Mouse (Mus musculus): ENCODE data around the gene Lpar5. TPM values are rescaled to one million over a fixed set of nuclear protein-coding genes. Genes with fewer than 3 reads are reported as not detected.

Lpar5 gene
- total and polyA plus RNA-seq, 2 experiments from 2014 or later = 0.68 to 1.8 TPM

DNA sequence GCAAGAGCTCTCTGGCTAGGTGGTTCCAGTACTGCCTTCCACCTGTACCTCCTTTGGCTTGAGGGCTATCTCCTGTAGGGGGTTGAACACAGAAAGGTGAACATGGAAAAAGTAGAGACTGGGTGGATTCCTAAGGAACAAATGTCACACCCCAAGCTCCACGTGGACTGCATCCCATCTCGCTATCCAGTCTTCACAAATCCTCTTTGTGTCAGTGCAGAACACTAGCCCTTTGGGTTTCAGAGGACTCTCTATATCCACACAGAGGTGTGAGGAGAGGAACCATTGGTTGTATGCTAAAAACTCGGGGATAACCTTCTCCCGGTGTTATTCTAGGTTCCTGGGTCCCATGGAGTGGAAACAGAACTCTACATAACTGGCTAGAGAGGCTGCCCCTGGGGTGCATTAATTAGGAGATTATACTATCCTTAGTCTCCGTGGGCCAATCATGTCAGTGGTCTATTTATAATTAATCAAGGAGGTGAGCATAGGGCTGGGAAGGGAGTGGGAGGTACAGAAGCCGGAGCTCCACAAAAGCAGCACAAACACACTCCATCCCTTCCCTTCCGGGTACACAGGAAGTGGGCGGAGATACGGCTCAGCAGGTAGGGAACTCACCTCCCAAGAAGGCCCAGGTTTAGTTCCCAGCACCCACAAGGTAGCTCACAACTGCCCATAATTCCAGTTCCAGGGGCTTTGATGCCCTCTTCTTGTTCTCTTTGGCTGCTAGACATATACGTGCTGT, 22.8 kb downstream of the Lpar5 start:
- H3K4me2 ChIP-seq (ENCODE audit: low read depth, low read length) = peak overlapping the region; percentile 51
- ATAC-seq (no peak; the same call in 1 of the 2 replicates), DNase-seq (ENCODE audit: low spot score) (no peak)
- peak overlapping the region; percentile 86 for H3K27ac ChIP-seq
- peak overlapping the region; percentile 41; the same call in 1 of the 2 replicates for H3K9ac ChIP-seq (replicated peaks; ENCODE audit: low read length)
- no peak for TF ChIP-seq CTCF (IDR thresholded peaks at IDR 0.05; ENCODE audit: low read depth)
- H3K9me3 ChIP-seq (ENCODE audit: low read length) = no peaks in the 10 kb centered on the region
- H3K4me3 ChIP-seq (ENCODE audit: low read length) = no peak overlapping the region
- no peaks in the 10 kb centered on the region for H3K36me3 ChIP-seq (ENCODE audit: insufficient read depth, low read length)
- 55% methylated on average over 10 of the region's 10 CpGs for WGBS
- H3K4me1 ChIP-seq (ENCODE audit: insufficient read depth, low read length) = peaks cover 14% of the 10 kb centered on the region
- no peaks in the 10 kb centered on the region for H3K27me3 ChIP-seq (ENCODE audit: insufficient read depth, low read length)

DNA sequence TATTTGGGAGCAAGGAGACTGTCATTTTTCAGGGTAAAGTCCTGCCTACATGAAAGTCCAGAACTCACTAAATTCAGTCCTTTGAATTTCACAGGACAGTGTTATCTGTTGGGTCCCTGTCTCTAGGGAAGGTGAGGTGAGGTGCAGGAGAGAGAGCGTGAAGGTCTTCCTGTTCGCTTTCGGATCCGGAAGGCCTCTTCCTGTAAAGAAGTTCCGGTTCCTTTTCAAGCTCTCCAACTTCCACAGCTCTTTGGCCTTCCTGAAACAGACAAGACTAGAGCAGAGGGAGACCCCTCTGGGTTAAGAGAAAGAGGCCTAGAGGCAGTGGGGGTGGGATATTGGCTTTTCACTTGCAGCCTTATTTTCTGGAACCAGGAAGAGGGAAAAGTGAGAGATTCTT, 24.7 kb downstream of the Lpar5 start:
- H3K36me3 ChIP-seq (ENCODE audit: insufficient read depth, low read length) = no peaks in the 10 kb centered on the region
- H3K27ac ChIP-seq = no peak overlapping the region
- H3K4me3 ChIP-seq (ENCODE audit: low read length) = no peak overlapping the region
- 88% methylated on average over 5 of the region's 5 CpGs for WGBS
- no peak overlapping the region for H3K4me2 ChIP-seq (ENCODE audit: low read depth, low read length)
- no peak for DNase-seq (ENCODE audit: low spot score)
- no peaks in the 10 kb centered on the region for H3K27me3 ChIP-seq (ENCODE audit: insufficient read depth, low read length)
- TF ChIP-seq CTCF (IDR thresholded peaks at IDR 0.05; ENCODE audit: low read depth) = no peak
- peaks cover 14% of the 10 kb centered on the region for H3K4me1 ChIP-seq (ENCODE audit: insufficient read depth, low read length)
- H3K9ac ChIP-seq (replicated peaks; ENCODE audit: low read length) = no peak overlapping the region
- no peak for ATAC-seq
- H3K9me3 ChIP-seq (ENCODE audit: low read length) = no peaks in the 10 kb centered on the region

DNA sequence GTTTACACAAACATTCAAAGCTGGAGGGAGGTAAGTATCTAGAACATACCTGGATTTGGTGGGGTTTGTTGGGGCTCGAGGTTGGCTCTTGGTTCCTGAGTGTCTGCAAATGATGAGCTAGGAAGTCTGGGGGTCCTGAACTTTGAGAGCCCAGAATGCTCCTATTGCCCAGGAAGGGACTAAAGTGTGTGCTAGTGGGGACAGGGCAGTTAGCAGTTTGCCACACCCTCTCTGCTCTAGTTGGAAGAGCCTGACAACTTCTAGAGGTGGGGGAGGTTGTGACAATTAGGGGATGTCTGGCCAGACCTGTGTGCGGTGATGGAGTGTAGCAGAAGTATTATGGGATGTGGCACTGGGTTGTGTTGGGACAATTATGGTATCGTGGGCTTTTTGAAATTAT, 27.1 kb downstream of the Lpar5 start:
- Histone ChIP-seq H3K27me3 (ENCODE audit: insufficient read depth, low read length) (no peaks in the 10 kb centered on the region), H3K4me1 (ENCODE audit: insufficient read depth, low read length) (peaks cover 32% of the 10 kb centered on the region), H3K4me3 (ENCODE audit: low read length) (no peak overlapping the region), H3K36me3 (ENCODE audit: insufficient read depth, low read length) (no peaks in the 10 kb centered on the region), H3K9ac (replicated peaks; ENCODE audit: low read length) (no peak overlapping the region), H3K4me2 (ENCODE audit: low read depth, low read length) (no peak overlapping the region), H3K27ac (peak overlapping the region; percentile 88), H3K9me3 (ENCODE audit: low read length) (no peaks in the 10 kb centered on the region)
- DNase-seq (ENCODE audit: low spot score) (no peak), ATAC-seq (no peak)
- 64% methylated on average over 3 of the region's 3 CpGs for WGBS
- TF ChIP-seq CTCF (IDR thresholded peaks at IDR 0.05; ENCODE audit: low read depth) = no peak

DNA sequence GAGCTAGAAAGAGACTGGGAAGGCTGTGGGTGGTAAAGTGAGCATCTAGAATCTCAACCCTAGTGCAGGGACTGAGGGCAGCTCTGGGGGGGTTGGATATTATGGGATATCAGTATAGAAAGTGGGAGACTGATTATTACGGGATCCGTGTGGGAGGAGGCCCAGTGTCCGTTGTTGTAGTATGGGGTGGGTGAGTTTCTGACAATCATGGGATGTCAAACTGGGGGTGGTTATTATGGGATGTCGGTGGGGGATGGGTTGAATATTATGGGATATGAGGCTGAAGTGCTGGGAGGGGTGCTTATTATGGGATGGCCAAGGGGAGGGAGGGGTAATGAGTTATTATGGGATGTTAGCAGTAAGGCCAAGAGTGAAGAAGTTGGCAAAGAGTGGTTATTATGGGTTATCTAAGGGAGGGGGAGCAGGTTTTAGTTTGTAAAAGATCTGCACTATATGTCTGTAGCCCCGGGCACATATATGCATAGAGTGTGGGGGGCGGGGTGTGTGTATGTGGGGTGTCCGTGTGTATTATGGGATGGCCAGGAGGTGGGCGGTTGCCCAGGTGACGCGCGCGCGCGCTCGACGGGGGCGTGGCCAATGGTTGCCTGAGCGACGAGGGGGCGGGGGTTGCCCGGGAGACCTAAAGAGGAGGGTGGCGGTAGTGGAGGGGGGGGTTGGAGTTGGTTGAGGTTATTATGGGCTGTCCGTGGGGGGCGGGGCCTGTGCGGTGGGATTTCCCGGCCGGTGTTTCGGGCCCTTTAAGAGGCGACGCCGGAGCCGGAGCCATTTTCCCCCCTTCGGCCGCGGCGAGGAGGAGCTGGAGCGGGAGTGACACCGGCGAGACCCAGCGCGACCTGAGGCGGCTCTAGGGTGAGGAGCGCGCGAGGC, 27.9 kb downstream of the Lpar5 start, which contains the start of gene Chd4:
Chd4 (plus strand) TSS at position 591 of the 888 bp plus-strand sequence.
- TF ChIP-seq CTCF (IDR thresholded peaks at IDR 0.05; ENCODE audit: low read depth) = no peak
- H3K4me3 ChIP-seq (ENCODE audit: low read length) = peak within 1 kb of the TSS; percentile 91
- DNase-seq (ENCODE audit: low spot score) (peak; percentile 97), ATAC-seq (peak; percentile 85)
- no peaks in the 10 kb centered on the region for H3K9me3 ChIP-seq (ENCODE audit: low read length)
- H3K4me2 ChIP-seq (ENCODE audit: low read depth, low read length) = peak within 1 kb of the TSS; percentile 92
- H3K27ac ChIP-seq = peak within 1 kb of the TSS; percentile 88
- no peaks in the 10 kb centered on the region for H3K27me3 ChIP-seq (ENCODE audit: insufficient read depth, low read length)
- under 1% methylated on average over 42 of the region's 45 CpGs for WGBS
- peaks cover 4% of the 10 kb centered on the region; the same call in 1 of the 2 replicates for H3K36me3 ChIP-seq (ENCODE audit: insufficient read depth, low read length)
- H3K4me1 ChIP-seq (ENCODE audit: insufficient read depth, low read length) = peaks cover 28% of the 10 kb centered on the region
- peak within 1 kb of the TSS; percentile 74 for H3K9ac ChIP-seq (replicated peaks; ENCODE audit: low read length)

DNA sequence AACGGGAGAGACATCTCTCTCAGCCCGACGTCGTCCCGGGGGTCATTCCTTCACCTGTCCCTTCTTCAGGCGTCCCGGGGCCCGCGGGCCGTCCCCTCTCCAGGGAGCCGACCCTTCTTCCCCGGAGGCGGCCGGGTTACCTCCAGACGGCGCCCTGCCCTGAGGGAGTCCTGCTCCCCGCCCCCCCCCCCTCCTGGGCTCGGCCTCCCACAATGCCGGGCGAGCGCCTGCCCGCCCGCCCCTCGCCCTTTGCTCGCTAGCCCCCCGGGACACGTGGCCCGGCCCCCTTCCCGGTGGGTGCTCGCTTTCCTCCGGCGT, 28.5 kb downstream of the Lpar5 start:
- H3K27ac ChIP-seq = peak overlapping the region; percentile 88
- peaks cover 10% of the 10 kb centered on the region; the same call in 1 of the 2 replicates for H3K36me3 ChIP-seq (ENCODE audit: insufficient read depth, low read length)
- no peak for TF ChIP-seq CTCF (IDR thresholded peaks at IDR 0.05; ENCODE audit: low read depth)
- WGBS = 0% methylated on average over 27 of the region's 32 CpGs
- H3K4me3 ChIP-seq (ENCODE audit: low read length) = peak overlapping the region; percentile 91
- no peaks in the 10 kb centered on the region for H3K27me3 ChIP-seq (ENCODE audit: insufficient read depth, low read length)
- peak overlapping the region; percentile 74 for H3K9ac ChIP-seq (replicated peaks; ENCODE audit: low read length)
- no peaks in the 10 kb centered on the region for H3K9me3 ChIP-seq (ENCODE audit: low read length)
- H3K4me1 ChIP-seq (ENCODE audit: insufficient read depth, low read length) = peaks cover 27% of the 10 kb centered on the region
- ATAC-seq (peak; percentile 19), DNase-seq (ENCODE audit: low spot score) (no peak)
- peak overlapping the region; percentile 92 for H3K4me2 ChIP-seq (ENCODE audit: low read depth, low read length)

DNA sequence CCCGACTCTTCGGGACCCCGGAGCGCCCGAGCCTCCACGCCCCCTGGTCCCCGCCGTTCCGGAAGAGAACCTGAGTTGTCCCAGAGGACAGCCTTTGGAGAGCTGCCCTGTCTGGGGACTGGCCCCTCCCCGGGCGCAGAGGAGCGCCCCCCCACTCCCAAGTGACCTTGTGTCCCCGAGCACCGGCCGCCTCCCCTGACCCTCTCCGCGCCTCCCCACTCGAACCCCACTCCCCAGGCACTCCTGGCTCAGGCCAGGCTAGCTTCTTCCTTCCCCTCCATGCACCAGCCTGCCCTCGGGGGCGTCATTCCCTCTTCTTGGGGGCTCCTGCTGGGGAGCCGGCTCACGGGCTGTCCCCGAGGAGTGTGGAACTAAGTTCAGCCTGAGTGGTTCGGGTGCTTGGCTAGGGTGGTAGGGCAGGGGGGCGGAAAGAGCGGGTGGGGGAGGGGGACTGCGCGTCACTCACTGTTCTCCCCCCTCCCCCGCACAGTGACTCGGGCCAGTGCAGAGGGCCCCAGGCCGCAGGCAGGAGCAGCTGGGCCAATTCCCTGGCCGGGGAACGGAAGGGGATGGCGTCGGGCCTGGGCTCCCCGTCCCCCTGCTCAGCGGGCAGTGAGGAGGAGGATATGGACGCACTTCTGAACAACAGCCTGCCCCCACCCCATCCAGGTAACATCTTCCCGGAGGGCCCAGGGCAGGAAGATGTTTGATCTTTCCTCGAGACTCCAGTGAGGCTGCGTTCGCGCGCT, 29.1 kb downstream of the Lpar5 start:
- no peak for TF ChIP-seq CTCF (IDR thresholded peaks at IDR 0.05; ENCODE audit: low read depth)
- Histone ChIP-seq H3K4me3 (ENCODE audit: low read length) (peak overlapping the region; percentile 91), H3K36me3 (ENCODE audit: insufficient read depth, low read length) (peaks cover 15% of the 10 kb centered on the region), H3K27ac (peak overlapping the region; percentile 88), H3K9me3 (ENCODE audit: low read length) (no peaks in the 10 kb centered on the region), H3K9ac (replicated peaks; ENCODE audit: low read length) (peak overlapping the region; percentile 74), H3K27me3 (ENCODE audit: insufficient read depth, low read length) (no peaks in the 10 kb centered on the region), H3K4me1 (ENCODE audit: insufficient read depth, low read length) (peaks cover 27% of the 10 kb centered on the region), H3K4me2 (ENCODE audit: low read depth, low read length) (peak overlapping the region; percentile 92)
- WGBS = 2% methylated on average over 44 of the region's 44 CpGs
- peak; percentile 39 for ATAC-seq
- DNase-seq (ENCODE audit: low spot score) = peak; percentile 68
